In genomic region chr9:32344051-32344450, GRCm38 (mm10) we compare ENCODE assay signal across 9 mouse cellular contexts. TPM values are rescaled to one million over a fixed set of nuclear protein-coding genes. Genes with fewer than 3 reads are reported as not detected.
DNase-seq lines count a peak whose midpoint lies in the region; ATAC-seq lines count a peak whose summit lies in the region.
"Had no signal": no experiment of that assay in that cellular context is flagged by ENCODE, and none has a peak within 500 bp of the region (broad histone marks: within the 10 kb centered on the region; RNA-seq: fewer than 3 reads in every experiment).

Kcnj5 (minus strand) TSS chr9:32344350.

- peak within 1 kb of the TSS; percentile 31 for H3K9ac ChIP-seq in kidney, embryonic 15.5 days
- peak within 1 kb of the TSS; percentile 3 for H3K9ac ChIP-seq in forebrain, embryonic 14.5 days (ENCODE audit: low read length)
- H3K9ac ChIP-seq in intestine, embryonic 14.5 days (ENCODE audit: low read length): no peak within 1 kb of the TSS
- H3K9ac ChIP-seq in midbrain, embryonic 15.5 days: peak within 1 kb of the TSS; percentile 33

- H3K27ac ChIP-seq in kidney, embryonic 15.5 days: peak within 1 kb of the TSS; percentile 32; the same call in 1 of the 2 replicates
- H3K27ac ChIP-seq in forebrain, embryonic 14.5 days (ENCODE audit: low read depth, low read length): no peak within 1 kb of the TSS
- H3K27ac ChIP-seq in intestine, embryonic 14.5 days (ENCODE audit: low read depth): no peak within 1 kb of the TSS
- H3K27ac ChIP-seq in midbrain, embryonic 15.5 days: no peak within 1 kb of the TSS

- H3K27me3 ChIP-seq in kidney, embryonic 15.5 days: peaks cover 51% of the 10 kb centered on the region
- peaks cover 52% of the 10 kb centered on the region for H3K27me3 ChIP-seq in forebrain, embryonic 14.5 days (replicated peaks; ENCODE audit: control insufficient read depth, insufficient read depth, low read length)
- H3K27me3 ChIP-seq in intestine, embryonic 14.5 days (replicated peaks; ENCODE audit: control insufficient read depth, insufficient read depth, low read length): peaks cover 50% of the 10 kb centered on the region
- peaks cover 30% of the 10 kb centered on the region for H3K27me3 ChIP-seq in midbrain, embryonic 15.5 days (replicated peaks)

- no peaks in the 10 kb centered on the region for H3K9me3 ChIP-seq in kidney, embryonic 15.5 days (replicated peaks)
- no peaks in the 10 kb centered on the region for H3K9me3 ChIP-seq in forebrain, embryonic 14.5 days (replicated peaks; ENCODE audit: control insufficient read depth, low read length)
- no peaks in the 10 kb centered on the region for H3K9me3 ChIP-seq in intestine, embryonic 14.5 days (ENCODE audit: control insufficient read depth, low read length)
- no peaks in the 10 kb centered on the region for H3K9me3 ChIP-seq in midbrain, embryonic 15.5 days

- WGBS in kidney, embryonic 15.5 days: 2% methylated on average over 19 of the region's 20 CpGs
- WGBS in forebrain, embryonic 14.5 days: under 1% methylated on average over 19 of the region's 20 CpGs
- under 1% methylated on average over 20 of the region's 20 CpGs for WGBS in intestine, embryonic 14.5 days
- 2% methylated on average over 20 of the region's 20 CpGs for WGBS in midbrain, embryonic 15.5 days

- peak; percentile 57; the same call in 1 of the 2 replicates for ATAC-seq in kidney, embryonic 15.5 days (replicated peaks; ENCODE audit: low FRiP score)
- no peak for ATAC-seq in forebrain, embryonic 14.5 days
- no peak for ATAC-seq in intestine, embryonic 14.5 days (replicated peaks; ENCODE audit: low FRiP score, low TSS enrichment, low read depth)
- peak; percentile 18; the same call in 1 of the 2 replicates for ATAC-seq in midbrain, embryonic 15.5 days (replicated peaks)
- ATAC-seq in activated CD4-positive, CD25-positive, alpha-beta regulatory T cell, adult 4 months: no peak

- peak within 1 kb of the TSS; percentile 66 for H3K4me2 ChIP-seq in kidney, embryonic 15.5 days
- H3K4me2 ChIP-seq in forebrain, embryonic 14.5 days (ENCODE audit: low read length): peak within 1 kb of the TSS; percentile 40
- H3K4me2 ChIP-seq in intestine, embryonic 14.5 days (ENCODE audit: low read length): peak within 1 kb of the TSS; percentile 42
- H3K4me2 ChIP-seq in midbrain, embryonic 15.5 days: peak within 1 kb of the TSS; percentile 82

- no peak for DNase-seq in kidney, adult 11 months
- peak; percentile 11 for DNase-seq in forebrain, embryonic 14.5 days (ENCODE audit: low spot score)
- DNase-seq in intestine, embryonic 14.5 days (ENCODE audit: low spot score): peak; percentile 65
- no peak for DNase-seq in layer of hippocampus, postnatal 25 days (ENCODE audit: extremely low spot score in 1 of 2, low spot score in 1 of 2)
- DNase-seq in adrenal gland, adult 18-20 months (ENCODE audit: low spot score in 2 of 2): no peak

- peaks cover 26% of the 10 kb centered on the region for H3K4me1 ChIP-seq in kidney, embryonic 15.5 days
- no peaks in the 10 kb centered on the region for H3K4me1 ChIP-seq in forebrain, embryonic 14.5 days (ENCODE audit: control insufficient read depth, insufficient read depth, low read length)
- peaks cover 6% of the 10 kb centered on the region; the same call in 1 of the 2 replicates for H3K4me1 ChIP-seq in intestine, embryonic 14.5 days (replicated peaks; ENCODE audit: control insufficient read depth, insufficient read depth, low read length)
- peaks cover 19% of the 10 kb centered on the region for H3K4me1 ChIP-seq in midbrain, embryonic 15.5 days

- H3K4me3 ChIP-seq in kidney, embryonic 15.5 days (replicated peaks): peak within 1 kb of the TSS; percentile 39
- H3K4me3 ChIP-seq in forebrain, embryonic 14.5 days (ENCODE audit: low read depth, low read length): peak within 1 kb of the TSS; percentile 27
- peak within 1 kb of the TSS; percentile 23 for H3K4me3 ChIP-seq in intestine, embryonic 14.5 days (ENCODE audit: low read depth, low read length)
- H3K4me3 ChIP-seq in midbrain, embryonic 15.5 days: peak within 1 kb of the TSS; percentile 40

- no peaks in the 10 kb centered on the region for H3K36me3 ChIP-seq in kidney, embryonic 15.5 days
- H3K36me3 ChIP-seq in forebrain, embryonic 14.5 days (ENCODE audit: control insufficient read depth, insufficient read depth, low read length): no peaks in the 10 kb centered on the region
- no peaks in the 10 kb centered on the region for H3K36me3 ChIP-seq in intestine, embryonic 14.5 days (ENCODE audit: control insufficient read depth, insufficient read depth, low read length)
- H3K36me3 ChIP-seq in midbrain, embryonic 15.5 days (replicated peaks): no peaks in the 10 kb centered on the region

RNA-seq across cellular contexts. Expression of gene Kcnj5, which starts in this region (rescaled TPM):
- 1.7 and 1.8 TPM in 2 replicates for polyA plus RNA-seq in kidney, embryonic 15.5 days (2015; fragmentation: Nextera tagmentation; extraction: Ambion mirVana)
- 0.37 and 0.55 TPM in 2 replicates for polyA plus RNA-seq in forebrain, embryonic 14.5 days (2014; fragmentation: Nextera tagmentation; extraction: Ambion mirVana)
- polyA plus RNA-seq in intestine, embryonic 14.5 days (2014; fragmentation: Nextera tagmentation; extraction: Ambion mirVana): 0.07 TPM in 1 of 2 replicates, not detected in the other
- polyA plus RNA-seq in midbrain, embryonic 15.5 days (2015; fragmentation: Nextera tagmentation; extraction: Ambion mirVana): 0.80 and 1.3 TPM in 2 replicates
- under 1 TPM; 0.17 to 0.31 TPM for total RNA-seq in layer of hippocampus, postnatal 25 days (2021)
- polyA plus RNA-seq in activated CD4-positive, CD25-positive, alpha-beta regulatory T cell, adult 4 months (2017; shearing (Covaris generic)): not detected
- total RNA-seq in adrenal gland, adult 18-20 months (2021): under 1 TPM; 0.29 to 0.43 TPM
- total RNA-seq: MEL had no signal

Comparison
In these comparisons a context has a peak if more than half of its experiments do, and no peak if none do; other contexts are left out.
1. Peak in DNase-seq, H3K4me3 ChIP-seq, H3K9ac ChIP-seq and H3K4me2 ChIP-seq in forebrain, embryonic 14.5 days; RNA of the gene not detected or under 1 TPM.
2. Peak in DNase-seq, H3K4me3 ChIP-seq and H3K4me2 ChIP-seq in intestine, embryonic 14.5 days; RNA of the gene not detected or under 1 TPM.
3. ATAC-seq: peak in kidney, embryonic 15.5 days (single experiment) and midbrain, embryonic 15.5 days (single experiment); none in forebrain, embryonic 14.5 days (single experiment), intestine, embryonic 14.5 days (single experiment) and activated CD4-positive, CD25-positive, alpha-beta regulatory T cell, adult 4 months (single experiment).
4. Peak in every context shown above with its lines, with median percentiles within 50 percentile points of each other: H3K4me2 ChIP-seq and H3K4me3 ChIP-seq.